Mouse (Mus musculus): ENCODE results near the gene Mrgprg. TPM values are rescaled to one million over a fixed set of nuclear protein-coding genes. Genes with fewer than 3 reads are reported as not detected.

The Mrgprg gene
- polyA plus RNA-seq, 1 experiment from 2014 or later: not detected

DNA sequence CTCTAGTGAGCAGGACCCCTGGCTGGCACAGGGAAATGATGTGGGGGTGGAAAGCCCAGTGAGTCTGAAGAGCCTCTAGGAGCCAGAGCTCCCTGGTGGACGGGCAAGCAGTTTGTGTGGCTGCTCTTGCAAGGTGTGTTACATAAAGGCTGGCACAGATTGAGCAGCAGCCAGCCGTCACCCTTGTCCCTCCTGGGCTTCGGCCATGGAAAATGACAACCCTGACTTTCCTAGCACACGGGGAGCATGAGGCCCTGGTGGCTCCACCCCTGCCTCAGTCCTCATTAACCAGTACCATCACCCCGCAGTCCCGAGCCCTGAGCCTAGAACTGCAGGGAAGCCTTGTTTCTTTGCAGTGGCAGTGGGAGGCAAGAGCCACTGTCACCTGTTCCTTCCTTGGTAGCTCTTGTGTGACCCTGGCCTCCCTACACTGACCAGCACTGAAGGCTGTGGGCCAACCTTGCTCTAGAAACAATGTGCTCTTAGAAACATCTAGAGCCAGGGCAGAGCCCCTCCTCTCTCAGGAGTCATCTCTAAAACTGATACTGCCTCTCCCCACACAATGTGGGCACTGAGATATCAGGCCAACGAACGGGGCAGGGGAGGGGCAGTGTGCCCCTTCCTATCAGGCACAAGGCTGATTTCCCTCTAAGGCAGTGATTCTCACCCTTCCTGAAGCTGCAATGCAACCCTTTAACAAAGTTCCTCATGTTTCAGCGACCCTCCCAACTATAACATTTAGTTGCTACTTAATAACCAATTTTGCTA is 11.3 kb downstream of the Mrgprg start:
- H3K4me2 ChIP-seq: no peak overlapping the region
- WGBS: 70% methylated on average over 9 of the region's 9 CpGs
- H3K9me3 ChIP-seq: no peaks in the 10 kb centered on the region
- H3K4me3 ChIP-seq (replicated peaks): no peak overlapping the region
- H3K9ac ChIP-seq (replicated peaks): no peak overlapping the region
- H3K4me1 ChIP-seq (replicated peaks): peaks cover 12% of the 10 kb centered on the region; the same call in 1 of the 2 replicates
- H3K36me3 ChIP-seq: no peaks in the 10 kb centered on the region
- ATAC-seq (ENCODE audit: insufficient number of reproducible peaks, insufficient read depth, low FRiP score, low TSS enrichment, low read depth): no peak
- H3K27ac ChIP-seq: no peak overlapping the region
- peaks cover 54% of the 10 kb centered on the region for H3K27me3 ChIP-seq

DNA sequence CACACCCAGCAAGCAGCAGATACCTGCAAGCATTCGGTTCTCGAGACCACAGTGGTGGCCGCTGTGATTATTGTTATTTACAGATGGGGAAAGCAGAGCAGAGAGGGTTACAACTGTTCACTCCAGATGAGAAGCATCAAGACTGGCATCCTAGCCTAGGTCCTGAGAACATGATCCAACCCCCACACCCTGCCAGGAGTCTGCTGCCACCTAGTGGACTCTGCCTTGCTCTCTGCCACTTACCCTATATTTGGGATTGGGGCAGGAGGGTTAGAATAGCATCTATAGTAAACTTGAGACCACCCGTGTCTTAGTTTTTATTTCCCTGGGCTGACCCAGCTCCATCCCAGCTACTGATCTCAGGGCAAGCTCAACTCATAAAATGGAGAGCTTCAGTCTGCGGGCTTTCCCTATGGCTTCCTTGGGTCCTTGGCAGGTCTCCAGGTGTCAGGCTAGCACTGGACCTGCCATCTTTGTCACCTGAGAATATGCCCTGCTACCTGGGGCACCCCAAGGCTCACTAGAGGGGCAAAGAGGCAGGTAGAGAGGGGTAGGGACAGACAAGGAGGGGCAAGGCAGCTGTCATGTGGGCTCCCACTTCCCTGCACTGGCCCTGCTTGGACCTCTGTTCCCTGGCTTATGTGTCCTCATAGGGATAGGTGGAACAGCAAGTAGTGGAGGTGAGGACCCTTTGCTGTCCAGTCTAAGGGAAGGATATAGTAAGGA is 12.6 kb downstream of the Mrgprg start:
- Histone ChIP-seq H3K27ac (no peak overlapping the region), H3K36me3 (no peaks in the 10 kb centered on the region), H3K4me3 (replicated peaks) (no peak overlapping the region), H3K4me1 (replicated peaks) (peaks cover 13% of the 10 kb centered on the region; the same call in 1 of the 2 replicates), H3K9me3 (no peaks in the 10 kb centered on the region), H3K4me2 (no peak overlapping the region), H3K9ac (replicated peaks) (no peak overlapping the region), H3K27me3 (peaks cover 50% of the 10 kb centered on the region)
- 46% methylated on average over 5 of the region's 5 CpGs for WGBS
- ATAC-seq (ENCODE audit: insufficient number of reproducible peaks, insufficient read depth, low FRiP score, low TSS enrichment, low read depth): no peak

DNA sequence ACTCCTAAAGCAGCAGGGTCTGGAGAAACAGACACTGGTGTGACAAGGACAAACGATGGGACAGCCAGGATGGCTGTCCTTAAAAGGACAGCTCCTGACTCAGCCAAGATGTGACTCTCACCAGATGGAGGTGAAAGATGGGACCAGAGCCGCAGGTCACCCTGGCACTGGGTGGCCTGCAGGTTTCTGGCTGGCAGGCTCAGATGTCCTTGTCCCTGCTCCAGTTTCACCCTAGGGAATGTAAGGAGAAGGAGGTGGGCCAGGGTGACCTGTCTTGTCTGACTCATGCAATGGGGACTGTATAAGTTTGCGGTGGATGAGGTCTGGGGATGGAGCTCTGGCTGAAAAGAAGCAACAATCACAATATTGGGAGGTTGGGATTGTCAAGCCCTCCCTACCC is 14.2 kb downstream of the Mrgprg start:
- 75% methylated on average over 3 of the region's 3 CpGs for WGBS

DNA sequence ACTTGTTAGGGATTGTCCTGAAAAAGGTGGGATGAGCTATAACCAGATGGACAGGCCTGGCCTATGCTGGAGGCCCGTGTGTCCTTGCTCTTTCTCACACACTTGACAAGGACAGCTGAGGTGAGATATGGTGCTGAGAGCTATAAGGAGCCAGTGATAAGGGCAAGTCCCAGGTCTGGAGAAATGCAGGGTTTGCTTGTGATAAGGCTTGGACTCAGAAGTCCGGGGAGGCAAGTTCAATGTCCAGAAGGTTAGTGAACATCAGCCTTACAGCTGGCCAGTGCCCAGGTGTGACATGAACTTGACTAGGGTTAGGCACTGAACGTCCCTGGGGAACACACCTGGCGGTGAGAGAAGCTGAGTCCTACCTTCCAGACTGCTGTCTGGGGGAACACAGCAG is 14.7 kb downstream of the Mrgprg start:
- ATAC-seq (ENCODE audit: insufficient number of reproducible peaks, insufficient read depth, low FRiP score, low TSS enrichment, low read depth): no peak
- H3K9ac ChIP-seq (replicated peaks): no peak overlapping the region
- no peak overlapping the region for H3K4me3 ChIP-seq (replicated peaks)
- H3K9me3 ChIP-seq: no peaks in the 10 kb centered on the region
- H3K27ac ChIP-seq: no peak overlapping the region
- peaks cover 35% of the 10 kb centered on the region for H3K27me3 ChIP-seq
- H3K4me2 ChIP-seq: no peak overlapping the region
- 68% methylated on average over 4 of the region's 4 CpGs for WGBS
- H3K4me1 ChIP-seq (replicated peaks): peaks cover 19% of the 10 kb centered on the region; the same call in 1 of the 2 replicates
- H3K36me3 ChIP-seq: no peaks in the 10 kb centered on the region

More for the DNA sequence above, 14.2 kb downstream of the Mrgprg start:
- H3K9me3 ChIP-seq: no peaks in the 10 kb centered on the region
- peaks cover 24% of the 10 kb centered on the region; the same call in 1 of the 2 replicates for H3K4me1 ChIP-seq (replicated peaks)
- ATAC-seq (ENCODE audit: insufficient number of reproducible peaks, insufficient read depth, low FRiP score, low TSS enrichment, low read depth): no peak
- no peaks in the 10 kb centered on the region for H3K36me3 ChIP-seq
- H3K9ac ChIP-seq (replicated peaks): no peak overlapping the region
- H3K4me2 ChIP-seq: no peak overlapping the region
- H3K27me3 ChIP-seq: peaks cover 41% of the 10 kb centered on the region
- no peak overlapping the region for H3K27ac ChIP-seq
- no peak overlapping the region for H3K4me3 ChIP-seq (replicated peaks)

DNA sequence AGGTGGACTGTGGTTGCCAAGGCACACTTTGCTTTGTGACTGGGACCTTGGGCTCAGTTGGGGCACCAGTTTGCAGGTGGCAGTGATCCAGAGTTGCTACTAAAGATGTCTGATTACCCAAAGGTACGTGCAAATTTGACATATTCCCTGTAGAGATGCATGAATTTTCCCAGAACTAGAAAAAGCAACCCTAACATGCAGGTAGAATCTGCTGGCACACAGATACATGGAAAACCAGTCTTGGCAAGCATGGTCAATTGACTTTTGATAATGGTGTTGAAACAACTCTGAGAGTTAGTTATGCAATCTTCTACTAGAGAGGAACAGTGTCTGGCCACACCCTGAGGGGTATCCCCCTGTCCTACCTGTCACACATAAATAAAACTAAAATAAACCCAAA is 15.4 kb downstream of the Mrgprg start:
- peaks cover 30% of the 10 kb centered on the region for H3K27me3 ChIP-seq
- no peak for ATAC-seq (ENCODE audit: insufficient number of reproducible peaks, insufficient read depth, low FRiP score, low TSS enrichment, low read depth)
- WGBS: 77% methylated on average over 1 of the region's 1 CpGs

DNA sequence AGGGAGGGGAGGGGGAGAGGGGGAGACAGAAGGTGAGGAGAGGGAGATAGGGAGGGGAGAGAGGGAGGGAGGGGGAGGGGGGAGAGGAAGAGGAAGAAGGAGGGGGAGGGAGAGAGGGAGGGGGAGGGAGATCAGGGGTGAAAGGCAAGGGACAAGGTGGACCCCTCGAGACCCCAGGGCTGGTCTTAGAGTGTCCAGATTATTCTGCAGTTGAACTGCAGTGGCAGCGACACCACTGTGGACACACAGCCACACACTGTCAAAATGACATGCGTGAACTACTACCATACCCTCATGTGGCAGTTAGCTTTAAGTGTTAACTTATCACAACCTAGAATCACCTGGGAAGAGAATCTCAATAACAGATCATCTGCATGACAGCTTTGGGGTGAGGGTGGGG is 17.7 kb downstream of the Mrgprg start:
- ATAC-seq (ENCODE audit: insufficient number of reproducible peaks, insufficient read depth, low FRiP score, low TSS enrichment, low read depth): no peak
- H3K4me2 ChIP-seq: no peak overlapping the region
- H3K27ac ChIP-seq: no peak overlapping the region
- H3K9me3 ChIP-seq: no peaks in the 10 kb centered on the region
- H3K9ac ChIP-seq (replicated peaks): no peak overlapping the region
- H3K27me3 ChIP-seq: peaks cover 8% of the 10 kb centered on the region; the same call in 1 of the 2 replicates
- H3K4me1 ChIP-seq (replicated peaks): peaks cover 11% of the 10 kb centered on the region; the same call in 1 of the 2 replicates
- no peaks in the 10 kb centered on the region for H3K36me3 ChIP-seq
- WGBS: 65% methylated on average over 3 of the region's 3 CpGs
- no peak overlapping the region for H3K4me3 ChIP-seq (replicated peaks)

More for the DNA sequence above, 15.4 kb downstream of the Mrgprg start:
- Histone ChIP-seq H3K27ac (no peak overlapping the region), H3K36me3 (no peaks in the 10 kb centered on the region), H3K4me2 (no peak overlapping the region), H3K4me3 (replicated peaks) (no peak overlapping the region), H3K9ac (replicated peaks) (no peak overlapping the region), H3K9me3 (no peaks in the 10 kb centered on the region), H3K4me1 (replicated peaks) (peaks cover 15% of the 10 kb centered on the region; the same call in 1 of the 2 replicates)

DNA sequence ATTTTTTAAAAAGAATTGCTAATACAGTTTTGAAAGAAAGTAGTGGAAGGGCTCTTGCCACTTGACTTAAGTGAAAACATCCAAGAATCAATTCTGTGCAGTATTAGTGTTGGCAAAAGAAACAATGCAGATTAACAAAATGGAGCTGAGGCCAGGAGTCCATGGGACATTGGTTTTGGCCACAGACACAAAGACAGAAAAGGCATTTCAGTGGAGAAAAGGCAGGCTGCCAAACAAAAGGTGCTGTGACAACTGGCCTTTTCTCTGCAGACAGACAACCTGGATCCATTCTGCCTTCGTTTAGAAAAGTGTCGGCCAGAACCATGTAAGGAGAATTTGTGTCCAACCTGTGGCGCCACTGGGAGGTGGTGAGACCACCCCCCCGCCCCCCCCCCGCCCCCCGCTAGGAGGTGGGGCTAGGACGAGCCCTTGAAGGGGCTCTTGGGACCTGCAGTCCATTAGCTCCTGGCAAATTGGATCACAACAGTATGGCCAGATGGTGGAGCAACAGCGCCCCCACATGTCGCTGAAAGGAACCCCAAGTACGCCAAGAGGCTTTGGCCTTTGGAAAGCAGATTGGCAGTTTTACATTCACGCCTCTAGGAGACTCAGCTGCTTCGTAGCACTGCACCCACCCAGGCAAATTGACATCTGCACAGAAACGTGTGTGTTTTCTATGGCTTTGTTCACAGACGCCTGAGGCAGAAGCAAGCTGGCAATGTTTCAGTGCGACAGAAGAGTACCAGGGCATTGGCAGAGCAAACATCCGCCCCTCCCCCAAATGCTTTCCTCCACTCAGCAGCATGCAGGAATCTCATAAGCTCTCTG is 18.5 kb downstream of the Mrgprg start:
- Histone ChIP-seq H3K27me3 (peaks cover 8% of the 10 kb centered on the region; the same call in 1 of the 2 replicates), H3K4me3 (replicated peaks) (peak overlapping the region; percentile 22), H3K9ac (replicated peaks) (peak overlapping the region; percentile 51), H3K27ac (peak overlapping the region; percentile 62), H3K4me1 (replicated peaks) (peaks cover 11% of the 10 kb centered on the region; the same call in 1 of the 2 replicates), H3K9me3 (no peaks in the 10 kb centered on the region), H3K36me3 (no peaks in the 10 kb centered on the region), H3K4me2 (peak overlapping the region; percentile 51)
- WGBS: 4% methylated on average over 16 of the region's 16 CpGs
- peak; percentile 67 for ATAC-seq (ENCODE audit: insufficient number of reproducible peaks, insufficient read depth, low FRiP score, low TSS enrichment, low read depth)

DNA sequence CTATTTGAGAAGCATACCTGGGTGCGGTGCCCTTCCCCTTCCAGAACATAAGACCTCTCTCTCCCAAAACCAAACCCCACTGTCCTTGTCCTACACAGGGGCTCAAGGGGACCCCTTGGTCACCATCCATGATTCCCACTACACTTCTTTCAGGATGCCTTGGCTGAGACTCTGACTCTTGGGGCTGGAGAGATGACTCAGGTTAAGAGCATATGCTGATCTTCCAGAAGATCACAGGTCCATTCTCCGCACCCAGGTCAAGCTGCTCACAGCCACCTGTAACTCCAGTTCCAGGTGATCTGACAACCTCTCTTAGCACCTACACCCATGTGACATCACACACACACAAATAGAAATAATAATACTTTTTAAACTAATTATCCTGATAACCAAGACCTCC is 26.1 kb downstream of the Mrgprg start:
- Histone ChIP-seq H3K4me1 (replicated peaks) (peaks cover 25% of the 10 kb centered on the region), H3K9me3 (no peaks in the 10 kb centered on the region), H3K27ac (no peak overlapping the region), H3K4me2 (peak overlapping the region; percentile 78), H3K36me3 (no peaks in the 10 kb centered on the region), H3K9ac (replicated peaks) (peak overlapping the region; percentile 92), H3K27me3 (peaks cover 12% of the 10 kb centered on the region; the same call in 1 of the 2 replicates), H3K4me3 (replicated peaks) (peak overlapping the region; percentile 68)
- ATAC-seq (ENCODE audit: insufficient number of reproducible peaks, insufficient read depth, low FRiP score, low TSS enrichment, low read depth): no peak
- 14% methylated on average over 2 of the region's 2 CpGs for WGBS

DNA sequence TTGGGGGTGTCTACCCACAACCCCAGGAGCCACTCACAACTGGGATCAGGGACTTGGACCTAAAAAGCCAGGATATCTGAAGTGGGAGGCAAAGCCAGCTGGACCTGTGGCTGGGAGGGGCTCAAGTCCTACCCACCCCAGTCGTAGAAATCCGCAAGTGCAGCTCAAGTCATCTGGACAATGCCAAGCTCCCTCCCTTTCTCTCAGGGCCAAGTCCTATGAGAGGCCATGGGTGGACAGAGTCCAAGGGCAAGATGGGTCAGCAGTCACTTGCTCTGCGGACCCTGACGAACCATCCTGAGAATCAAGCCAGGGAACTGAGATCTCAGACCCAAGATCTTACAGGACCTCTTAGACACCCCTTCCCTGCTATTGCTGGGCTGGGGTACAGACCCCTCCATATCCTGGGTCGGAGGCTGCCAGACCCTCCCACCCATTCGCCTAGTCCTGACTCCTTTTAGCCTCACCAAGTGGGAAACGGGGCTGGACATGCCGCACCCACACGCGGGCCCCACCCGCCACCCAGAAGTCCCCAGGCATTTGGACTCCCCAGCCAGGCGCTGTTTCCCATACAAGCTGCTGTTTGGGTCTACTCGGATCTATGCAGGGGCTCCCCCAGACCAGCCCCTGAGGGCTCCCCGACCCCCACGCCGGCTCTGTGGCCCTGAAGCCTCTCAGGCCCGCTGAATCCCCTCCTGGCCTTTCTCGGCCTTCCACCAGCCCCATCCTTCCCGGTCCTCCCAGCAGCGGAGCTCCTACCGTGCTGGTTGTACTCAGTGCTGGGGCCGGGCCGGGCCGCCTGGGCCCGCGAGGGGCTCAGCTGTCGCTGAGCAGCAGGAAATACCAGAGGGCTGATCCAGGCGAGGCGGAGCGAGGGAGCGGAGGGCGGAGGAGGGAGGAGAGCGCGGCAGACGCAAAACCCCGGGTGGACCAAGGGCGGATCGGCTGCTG is 27.0 kb downstream of the Mrgprg start:
- Histone ChIP-seq H3K4me1 (replicated peaks) (peaks cover 25% of the 10 kb centered on the region), H3K4me3 (replicated peaks) (peak overlapping the region; percentile 68), H3K4me2 (peak overlapping the region; percentile 78), H3K27me3 (peaks cover 12% of the 10 kb centered on the region; the same call in 1 of the 2 replicates), H3K36me3 (peaks cover 6% of the 10 kb centered on the region; the same call in 1 of the 2 replicates), H3K27ac (peak overlapping the region; percentile 80), H3K9ac (replicated peaks) (peak overlapping the region; percentile 92), H3K9me3 (no peaks in the 10 kb centered on the region)
- peak; percentile 93 for ATAC-seq (ENCODE audit: insufficient number of reproducible peaks, insufficient read depth, low FRiP score, low TSS enrichment, low read depth)
- WGBS: 4% methylated on average over 37 of the region's 38 CpGs

DNA sequence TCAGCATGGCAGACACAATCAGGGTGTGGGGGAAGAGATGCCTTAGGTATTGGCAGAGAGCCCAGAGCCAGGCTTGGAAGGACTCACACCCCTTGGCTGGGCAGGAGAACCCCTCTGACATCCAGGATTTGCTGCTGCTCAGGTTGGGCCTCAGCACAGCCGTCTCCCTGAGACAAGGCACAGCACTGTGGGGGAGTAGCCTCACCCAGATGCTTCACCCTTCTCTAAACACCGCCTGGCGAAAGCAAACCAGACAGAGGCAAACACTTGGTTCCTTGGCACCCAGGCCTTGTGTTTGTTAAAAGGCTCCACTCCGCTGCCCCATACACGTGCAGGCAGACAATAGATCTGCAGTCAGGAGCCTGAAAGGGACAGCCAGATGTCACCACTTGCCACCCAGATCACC is 28.2 kb downstream of the Mrgprg start:
- peaks cover 14% of the 10 kb centered on the region; the same call in 1 of the 2 replicates for H3K36me3 ChIP-seq
- H3K4me1 ChIP-seq (replicated peaks): peaks cover 25% of the 10 kb centered on the region
- peak overlapping the region; percentile 68 for H3K4me3 ChIP-seq (replicated peaks)
- peak overlapping the region; percentile 92 for H3K9ac ChIP-seq (replicated peaks)
- H3K27ac ChIP-seq: no peak overlapping the region
- WGBS: 45% methylated on average over 5 of the region's 5 CpGs
- peaks cover 12% of the 10 kb centered on the region; the same call in 1 of the 2 replicates for H3K27me3 ChIP-seq
- peak overlapping the region; percentile 78 for H3K4me2 ChIP-seq
- no peak for ATAC-seq (ENCODE audit: insufficient number of reproducible peaks, insufficient read depth, low FRiP score, low TSS enrichment, low read depth)
- no peaks in the 10 kb centered on the region for H3K9me3 ChIP-seq
